Mouse (Mus musculus): ENCODE measurements at regions not wholly inside any gene's neighbourhood (a gene's known extent, or its start where the extent isn't known, plus 50 kb on each side); places are given as distances from the start of the nearest gene placed in this dataset.

- no peak for DNase-seq (ENCODE audit: low read depth)
These were observed 79.2 kb downstream of the 1700020N01Rik start for GRCm38 (mm10) chr10:21672171-21672570.

DNA sequence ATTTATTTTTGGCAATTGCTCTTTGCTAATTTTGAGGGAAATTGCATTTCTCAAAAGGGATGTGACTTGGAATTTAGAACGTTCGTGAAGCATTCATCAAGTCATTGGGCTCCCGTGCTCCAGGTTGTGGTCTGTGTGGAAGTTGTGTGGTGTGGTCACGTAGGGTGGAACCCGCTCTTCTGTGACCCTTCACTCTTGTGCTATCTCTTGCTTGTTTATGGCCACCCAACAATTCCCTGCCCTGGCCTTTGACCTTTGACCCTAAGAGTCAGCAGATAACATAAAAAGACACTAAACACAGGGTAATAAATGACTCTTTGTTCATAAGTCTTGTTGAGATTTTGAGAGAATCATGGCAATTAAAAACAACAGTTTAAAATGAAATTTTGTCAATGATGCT, 79.7 kb downstream of the 1700020N01Rik start:
- DNase-seq (ENCODE audit: low read depth) = no peak

DNA sequence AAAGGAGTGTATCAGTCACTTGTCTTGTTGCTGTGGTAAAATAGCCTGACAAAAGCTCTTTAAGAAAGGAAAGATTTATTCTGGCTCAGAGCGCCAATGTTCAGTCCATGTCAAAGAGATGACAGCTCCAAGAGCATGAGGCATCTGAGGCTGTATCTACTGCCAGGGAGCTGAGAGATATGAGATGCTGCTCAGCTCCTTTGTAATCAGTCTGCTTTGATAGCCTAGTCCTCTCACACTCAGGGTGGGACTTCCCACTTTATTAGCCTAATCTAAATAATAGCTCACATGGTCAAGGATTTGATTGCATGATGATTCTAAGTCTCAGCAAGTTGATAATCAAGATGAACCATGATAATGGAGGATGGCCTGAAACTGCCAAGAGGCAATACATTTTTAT, 80.9 kb downstream of the 1700020N01Rik start:
- no peak for DNase-seq (ENCODE audit: low read depth)

GRCm38 (mm10) chr10:21675786-21676185, 82.8 kb downstream of the 1700020N01Rik start:
- no peak for DNase-seq (ENCODE audit: low read depth)

GRCm38 (mm10) chr10:21677911-21678310, 85.0 kb downstream of the 1700020N01Rik start:
- no peak for DNase-seq (ENCODE audit: low read depth)

GRCm38 (mm10) chr10:21678372-21678771, 85.4 kb downstream of the 1700020N01Rik start:
- no peak for DNase-seq (ENCODE audit: low read depth)

DNA sequence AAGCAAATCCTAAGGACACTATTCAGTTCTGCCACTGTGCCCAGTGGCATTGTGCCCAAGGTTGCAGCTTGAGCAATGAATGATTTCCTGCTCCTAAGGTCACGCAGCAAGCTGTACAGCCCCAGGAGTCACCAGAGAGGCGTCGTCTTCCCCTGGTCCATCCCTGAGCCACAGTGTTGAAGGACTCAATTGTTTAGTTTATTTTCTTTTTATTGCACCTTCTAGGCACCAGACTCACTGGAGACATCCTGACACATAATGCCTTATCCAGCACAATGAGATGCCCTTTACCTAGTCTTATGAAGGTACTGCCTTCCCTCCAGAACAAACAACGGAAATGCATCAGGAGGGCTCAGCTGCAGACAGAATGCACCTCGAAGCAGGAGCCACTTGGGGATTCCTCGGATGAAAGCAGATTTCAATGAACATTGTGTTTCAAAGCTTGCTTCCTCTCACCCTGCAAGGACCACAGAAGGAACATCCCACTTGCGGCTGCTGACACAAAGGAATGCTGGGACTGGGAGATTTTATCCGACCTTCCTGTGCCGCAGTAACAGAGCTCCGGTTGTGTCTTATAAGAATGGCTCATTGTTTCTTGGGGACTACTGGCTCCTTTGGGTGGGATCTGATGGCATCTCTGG, 86.0 kb downstream of the 1700020N01Rik start:
- DNase-seq (ENCODE audit: low read depth) = no peak

- DNase-seq (ENCODE audit: low read depth) = no peak
These were observed 87.8 kb downstream of the 1700020N01Rik start for GRCm38 (mm10) chr10:21680789-21681188.

DNA sequence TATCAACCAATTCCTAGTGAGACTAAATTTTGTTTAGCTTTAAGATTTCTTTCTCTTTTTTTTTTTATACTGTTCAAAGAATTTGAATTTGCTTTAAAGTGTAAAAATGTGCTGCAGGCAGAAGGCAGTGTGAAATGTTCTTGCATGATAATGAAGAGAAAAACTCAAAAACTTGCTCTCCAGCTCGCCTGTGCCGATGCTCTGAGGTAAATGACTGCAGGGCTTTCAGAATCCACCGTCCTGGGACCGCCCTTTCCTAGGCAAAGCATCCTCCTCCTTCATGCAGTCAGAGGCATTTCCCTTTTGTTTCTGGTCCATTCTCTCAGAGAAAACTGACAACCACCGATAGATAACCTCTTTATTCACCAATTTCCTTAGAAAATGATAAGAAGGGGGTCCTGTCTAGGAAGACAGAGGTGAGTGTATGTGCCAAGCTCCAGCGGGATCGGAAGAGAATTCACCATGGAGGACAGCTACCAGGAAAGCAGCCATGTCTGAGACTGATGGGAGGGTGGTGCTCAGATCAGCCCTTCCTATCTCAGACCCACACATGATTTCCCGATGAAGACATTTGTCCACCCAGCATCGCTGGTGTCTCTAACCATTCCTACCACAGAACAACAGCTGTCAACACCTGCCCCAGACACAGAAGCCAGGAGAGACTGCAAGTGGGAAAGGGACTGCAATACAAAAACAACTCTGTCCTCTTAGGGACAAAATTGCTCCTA, 91.5 kb downstream of the 1700020N01Rik start:
- no peak for DNase-seq (ENCODE audit: low read depth)

GRCm38 (mm10) chr10:21685122-21685798, 92.3 kb downstream of the 1700020N01Rik start:
- DNase-seq (ENCODE audit: low read depth) = no peak

GRCm38 (mm10) chr10:21686060-21686459, 93.1 kb downstream of the 1700020N01Rik start:
- DNase-seq (ENCODE audit: low read depth) = no peak

DNA sequence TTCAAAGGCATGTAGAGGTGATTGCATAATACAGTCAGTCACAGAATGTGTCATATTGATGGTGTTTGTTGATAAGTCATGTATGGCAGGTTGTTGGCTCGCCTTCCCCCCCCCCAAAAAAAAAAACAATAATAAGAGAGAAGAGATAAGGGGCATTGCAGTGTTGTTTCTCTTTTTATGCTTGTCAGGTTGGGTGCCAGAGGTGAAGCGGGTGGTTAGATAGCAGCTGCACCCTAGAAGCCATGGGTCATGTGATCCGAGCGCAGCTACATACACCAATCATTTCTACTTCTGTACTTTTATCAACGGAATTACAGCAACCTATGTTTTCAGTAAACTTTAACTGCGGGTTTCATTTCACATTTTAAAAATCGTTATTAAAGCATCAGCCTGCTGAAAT, 94.5 kb downstream of the 1700020N01Rik start:
- DNase-seq (ENCODE audit: low read depth) = peak; percentile 11

DNA sequence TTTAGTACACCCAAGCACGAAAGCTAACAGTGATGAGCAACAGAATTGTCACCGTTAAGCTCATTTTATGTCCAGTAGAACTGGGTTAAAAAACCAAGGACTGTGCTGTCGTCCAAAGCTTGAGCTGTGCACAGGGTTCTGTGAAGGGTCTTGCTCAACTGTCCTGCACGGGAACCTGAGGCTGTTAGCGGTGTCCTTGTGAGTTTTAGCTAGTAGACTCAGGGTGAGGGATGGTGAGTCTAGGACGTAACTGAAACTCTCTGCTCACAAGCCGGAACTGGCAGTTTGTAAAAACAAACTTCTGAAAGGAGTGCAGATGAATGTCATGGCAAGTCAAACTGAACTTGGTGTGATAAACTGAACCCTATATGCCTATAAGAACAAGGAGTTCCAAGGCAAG, 95.6 kb downstream of the 1700020N01Rik start:
- DNase-seq (ENCODE audit: low read depth) = no peak

DNA sequence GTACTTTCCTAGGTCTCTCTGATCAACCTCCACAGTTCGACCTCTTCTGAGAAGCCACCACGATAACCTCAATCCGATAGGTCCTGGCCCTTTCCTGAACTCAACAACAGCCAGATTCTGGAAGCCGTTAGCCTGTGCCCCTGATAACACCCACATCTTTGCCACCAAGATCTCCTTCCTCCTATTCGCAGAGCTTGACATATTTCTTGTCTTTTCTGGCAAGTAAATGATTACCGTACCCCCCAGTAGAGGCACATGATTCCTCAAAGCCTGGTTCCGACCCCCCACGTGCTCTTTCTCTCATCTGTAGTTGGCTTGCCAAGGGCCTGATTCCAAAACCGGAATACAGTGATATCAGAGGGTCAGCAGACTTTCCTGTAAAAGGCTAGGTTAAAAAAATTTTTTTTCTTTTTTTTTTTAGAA, 96.9 kb downstream of the 1700020N01Rik start:
- DNase-seq (ENCODE audit: low read depth) = no peak

DNA sequence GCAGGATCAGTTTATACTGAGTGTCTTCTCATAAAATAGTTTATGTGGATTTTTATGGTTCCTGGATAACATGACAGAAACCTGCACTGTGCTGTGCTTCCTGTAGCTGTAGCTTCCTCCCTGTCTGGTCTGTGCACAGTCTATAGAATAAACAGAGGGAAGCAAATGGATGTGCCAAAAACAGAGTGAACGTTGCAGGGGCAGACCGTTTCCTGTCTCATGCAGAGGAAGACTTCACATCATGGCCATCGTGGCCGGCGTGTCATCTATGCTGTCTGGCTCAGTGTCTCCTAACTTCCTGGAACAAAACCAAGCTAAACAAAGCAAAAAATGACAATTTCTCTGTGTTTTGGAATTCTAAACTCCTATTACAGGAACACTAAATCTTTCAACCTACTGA, 102.2 kb downstream of the 1700020N01Rik start:
- DNase-seq (ENCODE audit: low read depth) = no peak

- no peak for DNase-seq (ENCODE audit: low read depth)
These were observed 103.7 kb downstream of the 1700020N01Rik start for GRCm38 (mm10) chr10:21696671-21697070.

- no peak for DNase-seq (ENCODE audit: low read depth)
These were observed 108.6 kb downstream of the 1700020N01Rik start for GRCm38 (mm10) chr10:21701580-21701979.

GRCm38 (mm10) chr10:21702134-21702533, 109.2 kb downstream of the 1700020N01Rik start:
- no peak for DNase-seq (ENCODE audit: low read depth)

GRCm38 (mm10) chr10:21711866-21712265, 118.9 kb downstream of the 1700020N01Rik start:
- no peak for DNase-seq (ENCODE audit: low read depth)

- no peak for DNase-seq (ENCODE audit: low read depth)
These were observed 119.9 kb downstream of the 1700020N01Rik start for GRCm38 (mm10) chr10:21712828-21713227.

- DNase-seq (ENCODE audit: low read depth) = no peak
These were observed 122.5 kb downstream of the 1700020N01Rik start for GRCm38 (mm10) chr10:21715436-21715835.

- no peak for DNase-seq (ENCODE audit: low read depth)
These were observed 125.2 kb downstream of the 1700020N01Rik start for GRCm38 (mm10) chr10:21718189-21718588.

DNA sequence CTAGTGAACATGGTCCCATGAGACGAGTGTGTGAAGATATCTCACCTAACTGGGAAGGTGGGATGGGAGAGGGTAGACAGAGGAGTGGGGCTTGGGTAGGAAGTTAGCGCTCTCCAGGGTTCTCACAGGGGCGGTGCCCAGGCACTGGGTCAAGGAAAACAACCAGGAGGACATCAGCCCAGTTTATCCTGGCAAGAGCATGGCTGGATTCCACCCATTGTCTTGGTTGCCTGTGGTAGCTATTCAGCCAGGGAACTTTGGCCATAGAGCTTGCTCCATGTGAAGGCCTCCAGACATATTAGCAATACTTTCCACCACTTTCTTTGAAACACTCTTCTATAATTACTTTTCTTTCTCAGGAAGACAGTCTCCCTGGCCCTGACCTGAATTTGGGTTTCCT, 131.4 kb downstream of the 1700020N01Rik start:
- no peak for DNase-seq (ENCODE audit: low read depth)
